Mouse (Mus musculus) kidney, adult 9 months (tissue): ENCODE measurements around the gene Mfsd4b4.
A peak's percentile ranks its signal among the peaks of the same experiment; 100 is the strongest.
"Not testable (repeated sequence)": the region's sequence is repeated elsewhere in the genome, so short reads cannot be mapped to it uniquely, and the experiment has no call there.

Experiments
- DNase-seq: peaks from one replicate; pipeline ENCODE4 v3.0.0; 2022

The Mfsd4b4 gene

GRCm38 (mm10) chr10:39898874-39899371, at the start of gene Mfsd4b4:
Gene Mfsd4b4, minus strand, starts transcription at chr10:39899238.
- peak; percentile 93 for DNase-seq

- not testable (repeated sequence) for DNase-seq
Observed at GRCm38 (mm10) chr10:39947195-39947594, 48.2 kb upstream of the Mfsd4b4 start.

DNA sequence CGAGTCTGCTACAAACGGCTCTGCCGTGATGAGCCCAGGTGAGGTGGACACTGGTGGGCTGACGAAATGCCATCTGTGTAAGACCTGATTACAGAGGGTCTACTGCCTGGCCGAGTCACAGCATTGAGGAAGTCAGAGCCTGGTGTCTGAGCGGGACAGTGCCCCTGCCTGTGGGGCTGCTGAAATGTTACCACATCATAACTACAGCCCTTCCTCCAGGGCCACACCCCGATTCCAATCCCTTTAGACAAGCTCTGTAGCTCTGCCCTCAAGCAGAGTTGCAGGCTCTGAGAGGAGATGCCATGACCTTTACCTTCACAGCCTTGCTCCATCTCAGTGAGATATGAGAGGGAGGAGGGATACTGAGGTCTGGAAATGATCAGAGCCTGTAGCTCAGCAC, 37.5 kb upstream of the Mfsd4b4 start:
- DNase-seq = no peak

DNA sequence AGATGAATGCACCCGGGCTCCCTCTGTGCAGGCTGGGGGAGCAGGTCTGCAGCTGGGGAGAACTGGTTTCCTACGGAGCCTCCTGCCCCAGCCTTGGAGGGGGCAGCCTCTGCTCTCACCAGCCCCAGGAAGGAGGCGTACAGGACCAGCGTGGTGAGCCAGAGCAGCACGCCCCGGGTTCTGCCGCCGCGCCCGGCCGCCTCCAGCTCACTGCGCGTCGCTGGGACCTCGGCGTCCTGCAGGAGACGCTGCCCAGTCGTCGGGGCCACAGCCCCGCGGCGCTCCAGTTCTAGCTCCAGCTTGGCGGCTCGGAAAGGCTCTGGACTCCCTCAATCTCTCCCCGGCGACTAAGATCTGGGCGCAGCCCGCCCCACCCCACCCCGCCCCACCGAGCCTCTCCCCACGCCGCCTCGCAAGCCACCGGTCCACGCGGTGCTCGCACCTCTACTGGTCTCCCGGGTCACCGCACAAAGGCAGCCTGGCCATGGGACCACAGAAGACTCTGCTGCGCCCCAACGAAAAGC, 27.6 kb upstream of the Mfsd4b4 start, which contains the start of gene Mfsd4b2:
Gene Mfsd4b2, minus strand, starts transcription at position 308 of the 524 bp plus-strand sequence.
- DNase-seq = no peak

DNA sequence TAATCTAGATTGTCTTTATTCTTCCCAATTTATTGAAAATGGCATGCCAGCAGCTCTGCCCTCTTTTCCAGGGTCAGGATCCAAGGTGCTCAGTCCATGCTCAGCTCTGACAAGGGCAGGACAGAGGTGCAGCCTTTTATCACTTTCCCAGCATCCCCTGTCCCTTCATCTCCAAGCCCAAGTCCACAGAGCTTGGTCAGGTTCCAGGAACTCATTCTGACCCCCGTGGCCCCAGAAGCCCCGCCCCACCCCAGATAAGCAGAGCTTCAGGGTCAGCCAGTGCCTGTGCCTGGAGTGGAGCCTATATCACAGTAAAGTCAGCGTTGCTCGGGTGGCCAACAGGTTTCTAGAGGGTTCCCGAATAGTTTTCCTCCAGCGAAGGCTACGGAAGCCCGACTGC, 25.5 kb upstream of the Mfsd4b4 start:
- DNase-seq = not testable (repeated sequence)

DNA sequence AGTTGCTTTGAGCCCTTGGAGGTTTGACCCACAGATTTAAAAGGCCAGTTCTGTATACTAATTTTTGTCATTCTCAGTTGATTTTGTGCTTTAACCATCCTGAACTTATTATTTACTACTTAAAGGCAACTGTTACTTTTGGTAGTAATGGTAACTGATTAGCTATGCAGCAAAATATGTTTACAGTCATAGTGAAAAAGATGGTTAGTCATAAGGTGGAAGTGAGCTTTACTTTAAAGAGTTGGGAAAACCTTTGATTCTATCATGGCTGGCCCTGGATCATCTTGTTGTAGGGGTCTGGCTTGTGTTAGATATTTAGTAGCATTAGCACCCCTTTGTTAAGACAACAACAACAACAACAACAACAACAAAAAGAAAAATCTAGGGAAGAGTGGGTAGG, 13.6 kb upstream of the Mfsd4b4 start:
- no peak for DNase-seq

- DNase-seq = peak; percentile 58
Observed at GRCm38 (mm10) chr10:39908768-39909441, 9.9 kb upstream of the Mfsd4b4 start.

DNA sequence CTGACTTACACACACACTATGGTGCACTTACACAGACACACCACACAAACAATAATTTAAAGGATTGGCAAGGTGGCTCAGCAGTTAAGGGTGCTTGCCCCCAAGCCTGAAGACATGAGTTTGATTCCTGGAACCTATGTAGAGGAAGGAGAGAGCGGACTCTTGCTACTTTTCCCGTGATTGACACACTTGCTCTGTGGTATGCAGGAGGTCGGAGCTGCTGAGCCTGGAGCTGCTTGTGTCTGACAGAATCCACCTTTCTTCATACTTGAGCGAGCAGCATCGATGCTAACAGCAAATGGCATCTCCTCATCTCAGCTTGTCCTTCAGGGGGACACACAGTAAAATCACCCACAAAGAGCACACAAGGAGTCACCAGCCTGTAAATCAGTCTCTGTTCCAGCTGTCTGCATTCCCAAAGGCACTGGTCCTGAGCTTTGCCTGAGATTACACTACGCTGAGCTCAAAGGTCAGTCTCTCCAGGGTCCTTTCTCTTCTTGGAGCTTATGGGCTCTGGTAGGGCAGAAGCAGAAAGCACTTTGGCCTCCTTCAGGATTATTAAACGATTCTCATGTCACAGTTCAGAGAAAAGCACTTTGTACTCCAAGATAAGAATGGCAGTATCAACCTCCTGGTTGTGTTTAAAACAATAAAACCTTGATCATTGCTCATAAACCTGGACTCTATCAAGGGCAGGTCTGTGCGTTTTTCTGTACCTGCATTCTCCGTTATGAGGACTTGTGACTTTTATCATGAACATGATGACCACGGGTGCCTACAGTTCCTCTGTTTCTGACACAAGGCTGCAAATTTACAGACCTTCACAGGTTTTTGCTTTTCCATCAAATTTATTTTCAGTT, 8.0 kb upstream of the Mfsd4b4 start:
- peak; percentile 91 for DNase-seq

GRCm38 (mm10) chr10:39904191-39904590, 5.2 kb upstream of the Mfsd4b4 start:
- DNase-seq = peak; percentile 59

DNA sequence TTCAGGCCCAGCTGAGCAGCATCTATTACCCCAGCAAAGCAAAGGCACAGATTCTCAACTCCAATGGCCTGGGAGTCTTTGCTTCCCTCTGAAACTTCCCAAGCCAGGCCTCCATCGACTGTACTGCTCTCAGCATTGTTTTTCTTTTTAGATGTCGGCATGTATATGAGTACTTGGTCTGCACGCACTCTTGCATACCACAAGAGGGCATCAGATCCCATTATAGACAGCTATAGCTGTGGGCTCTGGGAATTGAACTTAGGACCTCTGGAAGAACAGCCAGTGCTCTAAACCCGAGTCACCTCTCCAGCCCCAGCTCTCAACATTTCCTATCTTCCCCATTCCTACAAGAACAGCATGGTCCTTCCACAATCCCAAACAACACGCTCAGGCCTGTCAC, 2.5 kb downstream of the Mfsd4b4 start:
- peak; percentile 54 for DNase-seq

GRCm38 (mm10) chr10:39893702-39894697, 5.0 kb downstream of the Mfsd4b4 start:
- DNase-seq = no peak

GRCm38 (mm10) chr10:39888621-39889020, 10.4 kb downstream of the Mfsd4b4 start:
- peak; percentile 37 for DNase-seq

GRCm38 (mm10) chr10:39865509-39865908, 33.5 kb downstream of the Mfsd4b4 start:
- no peak for DNase-seq

GRCm38 (mm10) chr10:39842621-39843020, 56.4 kb downstream of the Mfsd4b4 start:
- DNase-seq = no peak
